Mouse (Mus musculus) olfactory bulb, adult 2 months (tissue): Measurements from ENCODE around the gene Sqstm1. TPM values are rescaled to one million over a fixed set of nuclear protein-coding genes. Genes with fewer than 3 reads are reported as not detected.

Experiments used
- H3K27ac ChIP-seq: fragments of 200-500 bp; 2 replicates; pipeline ENCODE4 v1.5.1; 2012; ENCODE audit warnings: low read depth, low read length; ENCODE audit not compliant: insufficient read depth
- H3K4me1 ChIP-seq: fragments of 200-500 bp; 2 replicates; pipeline ENCODE4 v1.6.1; 2012; ENCODE audit warnings: low read length; ENCODE audit not compliant: control insufficient read depth, insufficient read depth
- H3K4me3 ChIP-seq: fragments of 200-500 bp; 2 replicates; pipeline ENCODE4 v1.5.1; 2012; ENCODE audit warnings: mild to moderate bottlenecking, low read depth, low read length, moderate library complexity; ENCODE audit not compliant: insufficient read depth
- CTCF ChIP-seq: fragments of 200-500 bp; IDR thresholded peaks from 2 replicates; pipeline ENCODE4 v1.5.1; 2012; ENCODE audit warnings: low read depth, mild to moderate bottlenecking, low read length, moderate library complexity; ENCODE audit not compliant: insufficient read depth
- POLR2A ChIP-seq: fragments of 200-500 bp; IDR thresholded peaks from 2 replicates; pipeline ENCODE4 v1.6.1; 2012; ENCODE audit warnings: mild to moderate bottlenecking, low read depth, low read length, moderate library complexity; ENCODE audit not compliant: insufficient read depth
- WGBS: fragments of 180-500 bp; shearing (Covaris S2); methylation state at CpG from one replicate; pipeline ENCODE4 v1.1.7; 2018; 5-methylcytosine and 5-hydroxymethylcytosine counted together
- polyA plus RNA-seq: library from polyadenylated mRNA; stranded (reverse); fragments of >200 nt; gene quantifications from 2 replicates; pipeline ENCODE4 v1.2.4, GENCODE M21; 2012; ENCODE audit warnings: low replicate concordance; ENCODE audit not compliant: missing spikeins, insufficient read depth, insufficient read length

Gene Sqstm1
- polyA plus RNA-seq, 1 experiment = not detected

DNA sequence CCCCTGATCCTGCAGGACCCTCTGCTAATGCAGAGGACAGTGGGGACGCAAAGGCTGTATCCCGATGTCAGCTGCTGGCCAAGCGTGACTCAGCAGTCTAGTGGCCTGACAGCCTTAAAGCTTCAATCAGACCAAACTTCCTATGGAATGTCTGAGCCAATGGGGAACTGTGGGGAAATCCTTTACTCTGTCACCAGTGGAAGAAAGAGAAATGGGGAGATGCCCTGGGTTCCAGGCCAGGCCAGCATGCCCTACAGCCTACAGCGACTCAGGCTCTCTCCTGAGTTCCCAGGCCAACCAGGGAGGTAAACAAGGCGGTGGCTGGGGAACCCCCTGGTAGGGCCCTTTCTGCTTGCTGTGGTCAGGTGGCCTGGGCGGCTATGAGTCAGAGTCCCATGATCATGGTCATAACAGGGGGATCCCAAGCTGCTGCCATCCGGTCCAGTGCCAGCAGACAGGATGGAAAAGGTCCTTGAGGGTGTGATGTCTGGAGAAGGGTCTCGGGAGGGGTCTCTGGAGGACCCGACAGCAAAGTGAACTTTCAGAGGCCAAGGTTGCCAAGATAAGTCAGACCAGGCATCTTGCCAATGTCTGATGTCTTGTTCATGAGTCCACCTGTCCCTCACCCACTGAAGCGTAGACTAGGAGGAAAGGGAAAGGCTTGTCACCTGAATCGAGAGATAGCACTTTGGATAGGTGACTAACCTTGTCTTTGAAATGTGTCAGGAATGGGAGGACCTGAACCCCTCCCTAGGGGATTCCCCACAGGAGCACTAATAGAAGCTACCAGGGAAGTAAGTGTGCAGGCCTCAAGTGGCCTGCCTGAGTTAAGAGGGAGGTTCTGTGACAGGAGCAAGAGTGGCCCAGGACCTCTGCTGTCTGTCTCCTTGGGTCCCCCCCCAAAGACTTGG lies 2.5 kb upstream of the Sqstm1 start:
- no peak for TF ChIP-seq CTCF
- TF ChIP-seq POLR2A = no peak
- WGBS = 56% methylated on average over 11 of the region's 11 CpGs
- H3K27ac ChIP-seq = no peak overlapping the region
- H3K4me3 ChIP-seq = no peak overlapping the region
- peaks cover 20% of the 10 kb centered on the region for H3K4me1 ChIP-seq

DNA sequence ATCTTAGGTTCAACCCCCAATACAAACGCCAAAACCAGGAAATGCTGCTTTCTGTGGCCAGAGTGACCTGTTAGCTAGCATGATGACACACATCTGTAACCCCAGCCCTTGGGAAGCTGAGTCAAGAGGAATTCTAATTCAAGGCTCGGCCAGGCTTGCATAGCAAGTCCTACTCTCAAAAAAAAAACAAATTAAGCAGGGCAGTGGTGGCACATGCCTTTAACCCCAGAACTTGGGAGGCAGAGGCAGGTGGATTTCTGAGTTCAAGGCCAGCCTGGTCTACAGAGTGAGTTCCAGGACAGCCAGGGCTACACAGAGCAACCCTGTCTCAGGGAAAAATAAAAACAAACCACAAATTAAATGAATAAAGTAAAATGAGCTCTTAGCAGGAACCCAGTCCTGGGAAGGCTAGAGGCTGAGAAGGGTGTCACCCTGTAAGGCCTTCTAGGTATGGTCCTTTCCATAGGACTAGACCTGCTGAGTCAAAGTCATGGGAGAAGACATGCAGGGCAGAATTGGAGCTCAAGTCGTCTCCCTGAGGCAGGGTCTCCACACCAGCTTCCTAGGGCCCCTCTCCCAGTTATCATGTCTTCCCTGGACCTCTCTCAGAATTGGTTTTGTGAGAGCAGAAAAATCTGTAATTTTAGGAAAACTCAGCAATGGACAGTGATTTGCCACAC lies 1.6 kb upstream of the Sqstm1 start:
- Histone ChIP-seq H3K4me3 (no peak overlapping the region), H3K27ac (no peak overlapping the region), H3K4me1 (peaks cover 22% of the 10 kb centered on the region)
- TF ChIP-seq CTCF (no peak), POLR2A (no peak)
- WGBS = 78% methylated on average over 3 of the region's 3 CpGs

DNA sequence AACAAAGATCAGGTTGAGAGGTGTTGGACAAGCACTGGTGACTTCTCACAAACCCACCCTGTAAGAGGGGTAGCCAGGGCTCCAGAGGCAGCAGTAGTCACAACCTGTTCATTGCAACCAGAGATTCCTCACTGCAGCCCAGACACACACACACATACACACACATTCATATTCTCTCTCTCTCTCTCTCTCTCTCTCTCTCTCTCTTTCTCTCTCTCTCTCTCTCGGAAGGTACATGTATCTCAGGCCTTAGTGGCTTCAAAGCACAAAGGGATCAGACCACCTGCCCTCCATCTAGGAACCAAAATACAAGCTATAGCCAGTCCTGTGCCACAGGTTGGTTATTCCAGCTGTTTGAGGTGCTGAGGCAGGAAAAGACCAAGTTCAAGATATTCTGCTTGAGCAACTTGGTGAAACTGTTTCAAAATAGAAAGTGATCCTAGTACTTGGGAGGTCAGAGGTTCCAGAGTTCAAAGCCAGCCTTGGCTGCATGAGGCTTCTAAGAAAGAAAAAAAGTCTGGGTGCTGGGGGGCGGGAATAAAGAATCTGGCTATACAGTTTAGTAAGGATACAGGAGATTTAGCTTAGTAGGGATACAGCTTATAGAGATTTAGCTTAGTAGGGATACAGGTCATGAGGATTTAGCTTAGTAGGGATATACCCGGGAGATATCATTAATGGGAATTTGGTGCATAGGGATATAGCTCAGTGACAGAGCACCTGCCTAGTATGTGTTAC lies 864 bp upstream of the Sqstm1 start:
- Histone ChIP-seq H3K4me1 (peaks cover 23% of the 10 kb centered on the region), H3K4me3 (peak overlapping the region; percentile 91), H3K27ac (peak overlapping the region; percentile 88; the same call in 1 of the 2 replicates)
- WGBS = 93% methylated on average over 3 of the region's 3 CpGs
- TF ChIP-seq CTCF (no peak), POLR2A (no peak)

DNA sequence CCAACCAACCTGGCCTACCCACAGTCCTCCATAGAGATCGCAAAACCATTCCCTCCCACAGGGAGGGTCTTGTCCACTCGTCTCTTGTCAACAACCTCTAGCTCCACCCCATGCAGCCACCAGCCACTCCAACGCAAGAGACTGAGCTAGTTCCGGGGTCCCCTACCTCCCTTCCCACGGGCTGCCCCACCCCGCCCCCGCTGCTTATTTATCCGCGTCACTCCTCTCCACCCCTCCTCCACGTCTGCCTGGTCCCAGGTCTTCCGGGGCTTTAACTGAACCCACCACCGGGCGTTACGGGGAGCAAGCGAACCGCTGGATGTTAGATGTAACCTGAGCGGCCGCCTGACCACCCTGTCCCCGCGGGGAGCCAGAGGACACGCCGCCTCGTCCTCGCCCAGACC lies 524 bp downstream of the Sqstm1 start:
- TF ChIP-seq POLR2A (no peak), CTCF (no peak)
- WGBS = under 1% methylated on average over 24 of the region's 24 CpGs
- peak overlapping the region; percentile 95 for H3K27ac ChIP-seq
- H3K4me1 ChIP-seq = peaks cover 18% of the 10 kb centered on the region
- H3K4me3 ChIP-seq = peak overlapping the region; percentile 91

DNA sequence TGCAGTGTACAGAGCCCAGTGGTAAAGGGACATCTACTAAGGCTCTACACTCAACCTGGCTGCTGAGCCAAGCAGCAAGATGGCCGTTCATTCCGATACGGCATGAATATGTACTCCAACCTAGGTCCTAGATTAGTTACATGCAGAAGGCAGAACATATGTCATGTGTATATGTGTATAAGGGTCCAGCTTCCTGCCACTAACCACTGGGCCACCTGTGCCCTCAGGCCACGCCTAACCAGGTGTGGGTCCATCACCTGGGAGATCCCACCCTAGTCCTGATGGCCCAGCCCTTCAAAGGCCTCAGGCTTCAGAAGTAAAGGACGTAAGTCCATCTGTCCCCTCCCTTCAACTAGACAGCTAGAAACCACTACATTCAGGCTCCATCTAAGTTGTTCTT lies 2.6 kb downstream of the Sqstm1 start:
- TF ChIP-seq CTCF (no peak), POLR2A (no peak)
- Histone ChIP-seq H3K4me3 (no peak overlapping the region), H3K4me1 (peaks cover 27% of the 10 kb centered on the region), H3K27ac (no peak overlapping the region)
- 93% methylated on average over 5 of the region's 5 CpGs for WGBS

DNA sequence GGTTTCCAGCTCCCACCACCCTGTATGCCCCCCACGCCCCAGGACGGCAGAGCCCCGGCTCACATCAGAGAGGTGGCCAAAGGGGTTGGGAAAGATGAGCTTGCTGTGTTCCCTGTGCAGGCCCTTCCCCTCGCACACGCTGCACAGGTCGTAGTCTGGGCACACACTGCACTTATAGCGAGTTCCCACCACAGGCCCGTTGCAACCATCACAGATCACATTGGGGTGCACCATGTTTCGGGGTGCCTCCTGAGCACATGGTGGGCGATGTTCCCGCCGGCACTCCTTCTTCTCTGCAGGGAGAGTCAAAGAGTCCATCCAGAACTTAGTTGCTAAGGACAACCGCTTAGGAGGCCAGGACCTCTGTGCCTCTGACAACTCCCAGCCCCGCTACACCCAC lies 3.3 kb downstream of the Sqstm1 start:
- peaks cover 25% of the 10 kb centered on the region for H3K4me1 ChIP-seq
- TF ChIP-seq POLR2A = no peak
- no peak for TF ChIP-seq CTCF
- no peak overlapping the region for H3K4me3 ChIP-seq
- no peak overlapping the region for H3K27ac ChIP-seq
- 92% methylated on average over 14 of the region's 14 CpGs for WGBS

DNA sequence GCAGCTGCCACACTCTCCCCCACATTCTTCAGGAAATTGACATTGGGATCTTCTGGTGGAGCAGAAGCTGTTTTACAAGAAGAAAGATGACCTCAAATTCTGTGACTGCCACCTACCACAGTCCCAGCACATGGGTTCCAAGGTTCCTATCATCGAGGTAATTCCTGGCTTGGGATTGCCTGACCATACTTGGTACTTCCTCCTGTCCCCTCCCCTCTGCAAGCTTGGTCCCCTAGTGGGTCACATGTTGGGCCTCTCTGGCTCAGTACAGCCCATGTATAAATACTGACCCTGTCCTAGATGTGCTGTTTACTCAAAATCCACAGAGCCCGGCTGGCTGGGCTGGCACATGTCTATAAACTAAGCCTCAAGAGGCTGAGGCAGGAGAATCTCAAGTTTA lies 4.6 kb downstream of the Sqstm1 start:
- H3K27ac ChIP-seq = no peak overlapping the region
- no peak overlapping the region for H3K4me3 ChIP-seq
- 79% methylated on average over 2 of the region's 2 CpGs for WGBS
- H3K4me1 ChIP-seq = peaks cover 22% of the 10 kb centered on the region
- no peak for TF ChIP-seq CTCF
- TF ChIP-seq POLR2A = no peak

DNA sequence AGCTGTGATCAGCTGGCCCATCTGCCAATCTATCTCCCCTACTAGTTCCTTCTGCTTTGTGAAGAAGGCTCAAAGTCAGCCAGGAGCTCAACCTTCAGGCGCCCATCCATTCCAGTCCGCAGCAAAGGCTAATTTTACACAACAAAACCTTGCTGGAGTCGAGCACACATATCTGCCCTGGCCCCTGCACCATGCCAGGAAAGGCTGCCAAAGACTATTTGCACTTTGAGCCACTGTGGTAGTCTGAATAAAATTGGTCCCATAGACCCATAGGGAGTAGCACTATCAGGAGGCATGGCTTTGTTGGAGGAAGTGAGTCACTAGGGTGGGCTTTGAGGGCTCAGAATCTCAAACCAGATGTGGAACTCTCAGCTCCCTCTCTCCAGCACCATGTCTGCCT lies 5.2 kb downstream of the Sqstm1 start:
- no peak overlapping the region for H3K4me3 ChIP-seq
- TF ChIP-seq CTCF = no peak
- no peak for TF ChIP-seq POLR2A
- no peak overlapping the region for H3K27ac ChIP-seq
- WGBS = 27% methylated on average over 3 of the region's 3 CpGs
- peaks cover 19% of the 10 kb centered on the region for H3K4me1 ChIP-seq

DNA sequence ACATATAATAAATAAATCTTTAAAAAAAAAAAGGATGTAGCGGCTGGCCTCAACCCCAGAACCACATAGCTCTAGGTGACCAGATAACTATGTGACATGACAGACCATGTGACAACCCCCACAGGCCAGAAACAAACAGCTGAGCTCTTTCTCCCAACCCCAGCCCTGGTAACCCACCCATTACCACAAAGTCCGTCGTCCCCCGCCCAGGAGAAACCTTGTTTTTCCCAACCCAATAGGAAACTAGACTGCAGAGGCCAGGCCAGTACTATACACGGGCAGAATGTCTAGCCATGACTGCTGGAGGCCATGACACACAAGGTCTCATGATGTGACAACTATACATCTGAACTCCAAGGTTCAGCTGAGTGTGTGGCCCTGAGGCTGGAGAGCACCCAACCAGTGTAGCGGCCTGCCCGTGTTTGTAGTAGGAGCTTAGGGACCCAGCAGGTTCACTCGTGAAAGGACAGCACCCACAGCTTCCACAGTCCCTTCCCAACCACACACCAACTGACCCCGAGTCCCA lies 7.3 kb downstream of the Sqstm1 start:
- Histone ChIP-seq H3K4me3 (no peak overlapping the region), H3K27ac (no peak overlapping the region), H3K4me1 (peaks cover 19% of the 10 kb centered on the region)
- WGBS = 95% methylated on average over 9 of the region's 9 CpGs
- no peak for TF ChIP-seq POLR2A
- no peak for TF ChIP-seq CTCF
